32 mouse cellular contexts compared by ENCODE assay signal in the genomic region with DNA sequence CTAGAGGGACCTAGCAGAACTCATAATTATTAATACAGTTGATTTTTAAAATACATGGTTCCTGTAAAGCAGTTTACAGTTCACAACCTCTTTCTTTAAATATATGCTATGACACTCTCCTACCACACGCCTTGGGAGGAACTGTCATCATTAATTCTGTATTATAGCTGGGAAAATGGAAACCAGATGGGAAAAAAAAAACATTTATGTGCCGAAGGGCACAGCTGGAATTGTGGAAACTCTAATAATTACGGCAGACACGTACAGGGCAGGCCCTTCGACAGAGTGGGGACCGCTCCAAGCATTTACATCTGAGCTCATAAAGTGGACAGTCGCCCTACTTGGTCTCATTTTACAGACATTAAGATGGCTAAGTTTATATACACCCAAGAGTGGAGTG. TPM values are rescaled to one million over a fixed set of nuclear protein-coding genes. Genes with fewer than 3 reads are reported as not detected.
A peak's percentile ranks its signal among the peaks of the same experiment; 100 is the strongest.
DNase-seq lines count a peak whose midpoint lies in the region; ATAC-seq and TF ChIP-seq lines count a peak whose summit lies in the region.
"Had no signal": no experiment of that assay in that cellular context is flagged by ENCODE, and none has a peak within 500 bp of the region (broad histone marks: within the 10 kb centered on the region; RNA-seq: fewer than 3 reads in every experiment).

No protein-coding gene starts in this region.

- in situ Hi-C loops in ES-E14 (cut with MboI; ENCODE audit: low sequenced_read_pairs in 2 of 2, unreplicated experiment in 2 of 2): no loop called here

- no peaks in the 10 kb centered on the region for H3K36me3 ChIP-seq in ES-E14 (ENCODE audit: control insufficient read depth, insufficient read depth, low read length, poor library complexity, severe bottlenecking)
- no peaks in the 10 kb centered on the region for H3K36me3 ChIP-seq in limb, embryonic 10.5 days
- H3K36me3 ChIP-seq: heart, embryonic 10.5 days; hindbrain, embryonic 13.5 days; kidney, embryonic 15.5 days; limb, embryonic 12.5 days; liver, embryonic 15.5 days; lung, embryonic 15.5 days; midbrain, embryonic 13.5 days had no signal

- H3K4me3 ChIP-seq in ES-E14 (ENCODE audit: insufficient read depth in 1 of 2, low read depth in 1 of 2, low read length in 2 of 2, poor library complexity in 1 of 2, severe bottlenecking in 1 of 2): peak overlapping the region in 1 of 2 experiments; percentile 52; a peak in 1 of 4 replicates
- no peak overlapping the region for H3K4me3 ChIP-seq in limb, embryonic 10.5 days
- H3K4me3 ChIP-seq: heart, embryonic 10.5 days; hindbrain, embryonic 13.5 days; kidney, embryonic 15.5 days; limb, embryonic 12.5 days; liver, embryonic 15.5 days; lung, embryonic 15.5 days; midbrain, embryonic 13.5 days had no signal

- H3K9ac ChIP-seq in ES-E14 (ENCODE audit: insufficient read depth, low read depth, low read length, poor library complexity, severe bottlenecking): peak overlapping the region; percentile 53; the same call in 1 of the 2 replicates
- H3K9ac ChIP-seq: hindbrain, embryonic 13.5 days; kidney, embryonic 15.5 days; limb, embryonic 12.5 days; liver, embryonic 15.5 days; lung, embryonic 15.5 days; midbrain, embryonic 13.5 days had no signal

- peak overlapping the region; percentile 66; the same call in 1 of the 2 replicates for H3K27ac ChIP-seq in ES-E14 (ENCODE audit: insufficient read depth, low read depth, low read length, poor library complexity, severe bottlenecking)
- H3K27ac ChIP-seq in limb, embryonic 10.5 days: peak overlapping the region; percentile 77
- H3K27ac ChIP-seq: heart, embryonic 10.5 days; hindbrain, embryonic 13.5 days; kidney, embryonic 15.5 days; limb, embryonic 12.5 days; liver, embryonic 15.5 days; lung, embryonic 15.5 days; midbrain, embryonic 13.5 days had no signal

- DNase-seq in cerebellum, adult 9-10 months: peak; percentile 16
- no peak for DNase-seq in cerebellum, postnatal 10 days
- DNase-seq in ES-E14 (ENCODE audit: low read depth, low spot score): no peak
- peak; percentile 36 for DNase-seq in embryo, embryonic 11.5 days (ENCODE audit: low read depth, low spot score)
- DNase-seq in limb, embryonic 10.5 days (ENCODE audit: low spot score): no peak
- DNase-seq in left cerebral cortex, adult 11 months (ENCODE audit: low spot score): no peak
- no peak for DNase-seq in lung, postnatal 14 days
- DNase-seq: adrenal gland, postnatal 10 days; cerebellum, adult 11 months; gastrocnemius, postnatal 25 days; heart, adult 11 months; heart, postnatal 4 days; kidney, adult 11 months; kidney, postnatal 25 days; lung, postnatal 36 days; spleen, adult 18-20 months; thymus, postnatal 14 days had no signal

- H3K27me3 ChIP-seq in limb, embryonic 10.5 days (ENCODE audit: low read depth, poor library complexity, severe bottlenecking): no peaks in the 10 kb centered on the region
- H3K27me3 ChIP-seq: hindbrain, embryonic 13.5 days; kidney, embryonic 15.5 days; limb, embryonic 12.5 days; liver, embryonic 15.5 days; lung, embryonic 15.5 days; midbrain, embryonic 13.5 days had no signal

- H3K9me3 ChIP-seq in ES-E14 (ENCODE audit: control insufficient read depth, insufficient read depth, low read depth, low read length): no peaks in the 10 kb centered on the region
- H3K9me3 ChIP-seq in limb, embryonic 10.5 days (replicated peaks): no peaks in the 10 kb centered on the region
- H3K9me3 ChIP-seq: heart, embryonic 10.5 days; hindbrain, embryonic 13.5 days; kidney, embryonic 15.5 days; liver, embryonic 15.5 days; lung, embryonic 15.5 days; midbrain, embryonic 13.5 days had no signal

- WGBS in limb, embryonic 10.5 days: 15% methylated on average over 7 of the region's 7 CpGs

- H3K4me1 ChIP-seq in ES-E14 (ENCODE audit: control insufficient read depth in 2 of 2, insufficient read depth in 2 of 2, low read length in 2 of 2, poor library complexity in 1 of 2): peaks cover 12 to 27% of the 10 kb centered on the region in 2 experiments
- H3K4me1 ChIP-seq in limb, embryonic 10.5 days: peaks cover 75% of the 10 kb centered on the region
- H3K4me1 ChIP-seq: liver, embryonic 15.5 days; lung, embryonic 15.5 days; midbrain, embryonic 13.5 days had no signal

- ATAC-seq in inflammation-experienced regulatory T-cells, adult 6 months: no peak
- ATAC-seq: forebrain, embryonic 14.5 days; midbrain, embryonic 13.5 days had no signal

TF ChIP-seq in ES-E14, 5 proteins besides CTCF, POLR2A, EP300 and RAD21:
- TF ChIP-seq CHD2 (IDR thresholded peaks at IDR 0.05; ENCODE audit: low read depth, low read length): no peak
- no peak for TF ChIP-seq HCFC1 (IDR thresholded peaks at IDR 0.05; ENCODE audit: borderline replicate concordance, insufficient read depth, low read length)

RNA-seq across cellular contexts. Expression of a gene that starts 9.5 kb away (rescaled TPM):
- total RNA-seq in ES-E14 (2012; rRNA removed): 0.67 and 0.85 TPM in 2 replicates
- 0.95 and 1.8 TPM in 2 replicates for polyA plus RNA-seq in limb, embryonic 10.5 days (2016; fragmentation: Nextera tagmentation; extraction: Ambion mirVana)
- polyA plus RNA-seq in inflammation-experienced regulatory T-cells, adult 6 months (2017; shearing (Covaris generic)): 100 to 1,000 TPM; 106 to 231 (median 206) TPM

RNA-seq across cellular contexts. Expression of a gene that starts 33.1 kb away (rescaled TPM):
- 0.40 and 0.42 TPM in 2 replicates for total RNA-seq in ES-E14 (2012; rRNA removed)
- 0.06 TPM in 1 of 2 replicates, not detected in the other for polyA plus RNA-seq in limb, embryonic 10.5 days (2016; fragmentation: Nextera tagmentation; extraction: Ambion mirVana)
- polyA plus RNA-seq in inflammation-experienced regulatory T-cells, adult 6 months (2017; shearing (Covaris generic)): 1 to 10 TPM; 1.4 to 1.6 (median 1.5) TPM
- total RNA-seq: gastrocnemius, adult 18-20 months; gastrocnemius, postnatal 25 days had no signal
- polyA plus RNA-seq: forebrain, embryonic 14.5 days had no signal

RNA-seq across cellular contexts. Expression of a gene that starts 38.8 kb away (rescaled TPM):
- total RNA-seq in ES-E14 (2012; rRNA removed): 0.09 and 0.11 TPM in 2 replicates
- polyA plus RNA-seq in limb, embryonic 10.5 days (2016; fragmentation: Nextera tagmentation; extraction: Ambion mirVana): not detected in 2 replicates
- polyA plus RNA-seq in inflammation-experienced regulatory T-cells, adult 6 months (2017; shearing (Covaris generic)): under 1 TPM in 1 of 3 experiments, not detected in 2; 0.34 TPM
- total RNA-seq: gastrocnemius, adult 18-20 months; gastrocnemius, postnatal 25 days; layer of hippocampus, adult 18-20 months; layer of hippocampus, postnatal 14 days had no signal
- polyA plus RNA-seq: forebrain, embryonic 14.5 days; heart, embryonic 16.5 days; hindbrain, embryonic 13.5 days; kidney, embryonic 15.5 days; limb, embryonic 12.5 days; midbrain, embryonic 13.5 days; neural tube, embryonic 14.5 days had no signal

RNA-seq across cellular contexts. Expression of a gene that starts 52.5 kb away (rescaled TPM):
- total RNA-seq in ES-E14 (2012; rRNA removed): not detected in 2 replicates
- polyA plus RNA-seq in limb, embryonic 10.5 days (2016; fragmentation: Nextera tagmentation; extraction: Ambion mirVana): not detected in 2 replicates
- not detected for polyA plus RNA-seq in inflammation-experienced regulatory T-cells, adult 6 months (2017; shearing (Covaris generic))
- total RNA-seq: layer of hippocampus, postnatal 14 days had no signal
- polyA plus RNA-seq: forebrain, embryonic 14.5 days; heart, embryonic 10.5 days; heart, embryonic 16.5 days; hindbrain, embryonic 13.5 days; kidney, embryonic 15.5 days; limb, embryonic 12.5 days; liver, embryonic 15.5 days; lung, embryonic 15.5 days; midbrain, embryonic 13.5 days; neural tube, embryonic 14.5 days; stomach, embryonic 16.5 days had no signal

Comparison
In these comparisons a context has a peak if more than half of its experiments do, and no peak if none do; other contexts are left out.
1. DNase-seq: peak in cerebellum, adult 9-10 months (single experiment) and embryo, embryonic 11.5 days (single experiment); none in cerebellum, postnatal 10 days (0 of 2), ES-E14 (single experiment), limb, embryonic 10.5 days (single experiment), left cerebral cortex, adult 11 months (single experiment) and lung, postnatal 14 days (single experiment).
2. RNA of a gene that starts 9.5 kb away (polyA plus RNA-seq): 106 to 231 TPM in inflammation-experienced regulatory T-cells, adult 6 months; 0.95 to 1.8 TPM in limb, embryonic 10.5 days; every median in the first group is over 10 times any median in the second.